In genomic region chr7:3303789-3304188, GRCm38 (mm10) we compare ENCODE assay signal across 8 mouse cellular contexts. TPM values are rescaled to one million over a fixed set of nuclear protein-coding genes. Genes with fewer than 3 reads are reported as not detected.
DNase-seq lines count a peak whose midpoint lies in the region; ATAC-seq lines count a peak whose summit lies in the region.
"Had no signal": no experiment of that assay in that cellular context is flagged by ENCODE, and none has a peak within 500 bp of the region (broad histone marks: within the 10 kb centered on the region; RNA-seq: fewer than 3 reads in every experiment).

No protein-coding gene starts in this region.

- H3K4me3 ChIP-seq in megakaryocyte, embryonic 14.5 days (replicated peaks): peak overlapping the region; percentile 91
- peak overlapping the region; percentile 38 for H3K4me3 ChIP-seq in forebrain, embryonic 11.5 days (ENCODE audit: low read depth, low read length)
- H3K4me3 ChIP-seq in limb, embryonic 11.5 days (ENCODE audit: low read depth, low read length): peak overlapping the region; percentile 7
- peak overlapping the region; percentile 25 for H3K4me3 ChIP-seq in stomach, embryonic 14.5 days (ENCODE audit: low read depth, low read length)

- WGBS in forebrain, embryonic 11.5 days: 4% methylated on average over 12 of the region's 12 CpGs
- 3% methylated on average over 12 of the region's 12 CpGs for WGBS in limb, embryonic 11.5 days
- WGBS in stomach, embryonic 14.5 days: 5% methylated on average over 12 of the region's 12 CpGs

- DNase-seq in forebrain, embryonic 11.5 days (ENCODE audit: low spot score): no peak
- DNase-seq in limb, embryonic 11.5 days (ENCODE audit: low spot score): peak; percentile 32
- no peak for DNase-seq in kidney, adult 8-10 months
- DNase-seq in urinary bladder, postnatal 4 days (ENCODE audit: low spot score in 2 of 2): no peak
- DNase-seq: kidney, adult 11 months had no signal

- H3K27me3 ChIP-seq in megakaryocyte, embryonic 14.5 days (replicated peaks): peaks cover 68% of the 10 kb centered on the region
- peaks cover 21% of the 10 kb centered on the region; the same call in 1 of the 2 replicates for H3K27me3 ChIP-seq in forebrain, embryonic 11.5 days (ENCODE audit: control insufficient read depth, insufficient read depth, low read length)
- peaks cover 41% of the 10 kb centered on the region for H3K27me3 ChIP-seq in limb, embryonic 11.5 days (ENCODE audit: control insufficient read depth, insufficient read depth, low read length)
- H3K27me3 ChIP-seq in stomach, embryonic 14.5 days (ENCODE audit: control insufficient read depth, insufficient read depth, low read length): 0 out of 2 replicates have a peak, but pooled peaks cover 4% of the 10 kb centered on the region

- H3K36me3 ChIP-seq in megakaryocyte, embryonic 14.5 days (replicated peaks; ENCODE audit: low read length): peaks cover 5% of the 10 kb centered on the region
- no peaks in the 10 kb centered on the region for H3K36me3 ChIP-seq in forebrain, embryonic 11.5 days (ENCODE audit: control insufficient read depth, insufficient read depth, low read length)
- H3K36me3 ChIP-seq in limb, embryonic 11.5 days (ENCODE audit: control insufficient read depth, insufficient read depth, low read length): no peaks in the 10 kb centered on the region
- peaks cover 11% of the 10 kb centered on the region; the same call in 1 of the 2 replicates for H3K36me3 ChIP-seq in stomach, embryonic 14.5 days (ENCODE audit: control insufficient read depth, insufficient read depth, low read length)

- no peaks in the 10 kb centered on the region for H3K9me3 ChIP-seq in megakaryocyte, embryonic 14.5 days
- H3K9me3 ChIP-seq in forebrain, embryonic 11.5 days (ENCODE audit: control insufficient read depth, low read length): no peaks in the 10 kb centered on the region
- H3K9me3 ChIP-seq in limb, embryonic 11.5 days (ENCODE audit: control insufficient read depth, low read length): no peaks in the 10 kb centered on the region; the same call in 1 of the 2 replicates
- H3K9me3 ChIP-seq in stomach, embryonic 14.5 days (ENCODE audit: control insufficient read depth, low read depth, low read length): no peaks in the 10 kb centered on the region

- H3K9ac ChIP-seq in forebrain, embryonic 11.5 days (ENCODE audit: low read length): peak overlapping the region; percentile 39
- no peak overlapping the region for H3K9ac ChIP-seq in limb, embryonic 11.5 days (ENCODE audit: low read length)
- no peak overlapping the region for H3K9ac ChIP-seq in stomach, embryonic 14.5 days (replicated peaks; ENCODE audit: low read depth, low read length)

- H3K4me1 ChIP-seq in megakaryocyte, embryonic 14.5 days: peaks cover 35% of the 10 kb centered on the region
- peaks cover 13% of the 10 kb centered on the region for H3K4me1 ChIP-seq in forebrain, embryonic 11.5 days (replicated peaks; ENCODE audit: control insufficient read depth, insufficient read depth, low read length)
- peaks cover 10% of the 10 kb centered on the region for H3K4me1 ChIP-seq in limb, embryonic 11.5 days (ENCODE audit: control insufficient read depth, insufficient read depth, low read length)
- H3K4me1 ChIP-seq in stomach, embryonic 14.5 days (ENCODE audit: control insufficient read depth, insufficient read depth, low read length): peaks cover 10% of the 10 kb centered on the region; the same call in 1 of the 2 replicates

- no peak for ATAC-seq in megakaryocyte, adult 5-6 weeks (ENCODE audit: poor library complexity, severe bottlenecking)
- peak; percentile 45 for ATAC-seq in forebrain, embryonic 11.5 days (replicated peaks; ENCODE audit: low FRiP score)
- 0 out of 2 replicates have a peak, but pooled peaks have one; percentile 13 for ATAC-seq in limb, embryonic 11.5 days (ENCODE audit: insufficient number of reproducible peaks, low FRiP score, low TSS enrichment, low read depth)
- no peak for ATAC-seq in stomach, embryonic 14.5 days (ENCODE audit: insufficient number of reproducible peaks, insufficient read depth, low FRiP score, low read depth)

- peak overlapping the region; percentile 87 for H3K4me2 ChIP-seq in forebrain, embryonic 11.5 days (ENCODE audit: low read depth, low read length, severe bottlenecking)
- peak overlapping the region; percentile 40 for H3K4me2 ChIP-seq in limb, embryonic 11.5 days (ENCODE audit: low read depth, severe bottlenecking)
- H3K4me2 ChIP-seq in stomach, embryonic 14.5 days (replicated peaks; ENCODE audit: low read depth, low read length): peak overlapping the region; percentile 59

- H3K27ac ChIP-seq in forebrain, embryonic 11.5 days (ENCODE audit: low read depth, low read length): no peak overlapping the region
- no peak overlapping the region for H3K27ac ChIP-seq in limb, embryonic 11.5 days (replicated peaks; ENCODE audit: low read depth, low read length)
- no peak overlapping the region for H3K27ac ChIP-seq in stomach, embryonic 14.5 days (ENCODE audit: low read length)

RNA-seq across cellular contexts. Expression of gene Prkcg, which starts 14.8 kb away (rescaled TPM):
- polyA plus RNA-seq in megakaryocyte, embryonic 14.5 days (2012; ENCODE audit: insufficient read depth, low replicate concordance): 0.23 TPM in 1 of 2 replicates, not detected in the other
- 1.3 and 1.6 TPM in 2 replicates for total RNA-seq in megakaryocyte, adult 5-6 weeks (2015)
- total RNA-seq in megakaryocyte, adult 5-6 weeks (2017): 0.81 and 0.92 TPM in 2 replicates
- 0.99 and 1.0 TPM in 2 replicates for polyA plus RNA-seq in forebrain, embryonic 11.5 days (2014; fragmentation: Nextera tagmentation; extraction: Ambion mirVana)
- 0.07 and 0.12 TPM in 2 replicates for polyA plus RNA-seq in limb, embryonic 11.5 days (2014; fragmentation: Nextera tagmentation; extraction: Ambion mirVana)
- 0.39 and 0.75 TPM in 2 replicates for polyA plus RNA-seq in stomach, embryonic 14.5 days (2014; fragmentation: Nextera tagmentation; extraction: Ambion mirVana)

RNA-seq across cellular contexts. Expression of gene Myadm, which starts 14.9 kb away (rescaled TPM):
- 1.5 and 8.9 TPM in 2 replicates for polyA plus RNA-seq in megakaryocyte, embryonic 14.5 days (2012; ENCODE audit: insufficient read depth, low replicate concordance)
- 246 and 261 TPM in 2 replicates for total RNA-seq in megakaryocyte, adult 5-6 weeks (2015)
- total RNA-seq in megakaryocyte, adult 5-6 weeks (2017): 75.7 and 78.5 TPM in 2 replicates
- polyA plus RNA-seq in forebrain, embryonic 11.5 days (2014; fragmentation: Nextera tagmentation; extraction: Ambion mirVana): 29.1 and 36.2 TPM in 2 replicates
- polyA plus RNA-seq in limb, embryonic 11.5 days (2014; fragmentation: Nextera tagmentation; extraction: Ambion mirVana): 37.7 and 40.2 TPM in 2 replicates
- polyA plus RNA-seq in stomach, embryonic 14.5 days (2014; fragmentation: Nextera tagmentation; extraction: Ambion mirVana): 204 and 212 TPM in 2 replicates

RNA-seq across cellular contexts. Expression of gene Cacng7, which starts 29.0 kb away (rescaled TPM):
- not detected in 2 replicates for polyA plus RNA-seq in megakaryocyte, embryonic 14.5 days (2012; ENCODE audit: insufficient read depth, low replicate concordance)
- total RNA-seq in megakaryocyte, adult 5-6 weeks (2015): not detected in 2 replicates
- total RNA-seq in megakaryocyte, adult 5-6 weeks (2017): not detected in 2 replicates
- 4.9 and 5.6 TPM in 2 replicates for polyA plus RNA-seq in forebrain, embryonic 11.5 days (2014; fragmentation: Nextera tagmentation; extraction: Ambion mirVana)
- 2.0 and 2.6 TPM in 2 replicates for polyA plus RNA-seq in limb, embryonic 11.5 days (2014; fragmentation: Nextera tagmentation; extraction: Ambion mirVana)
- 3.2 and 3.8 TPM in 2 replicates for polyA plus RNA-seq in stomach, embryonic 14.5 days (2014; fragmentation: Nextera tagmentation; extraction: Ambion mirVana)

RNA-seq across cellular contexts. Expression of gene Nlrp12, which starts 54.2 kb away (rescaled TPM):
- not detected in 2 replicates for polyA plus RNA-seq in megakaryocyte, embryonic 14.5 days (2012; ENCODE audit: insufficient read depth, low replicate concordance)
- 3.9 and 4.0 TPM in 2 replicates for total RNA-seq in megakaryocyte, adult 5-6 weeks (2015)
- 7.5 and 7.8 TPM in 2 replicates for total RNA-seq in megakaryocyte, adult 5-6 weeks (2017)
- not detected in 2 replicates for polyA plus RNA-seq in forebrain, embryonic 11.5 days (2014; fragmentation: Nextera tagmentation; extraction: Ambion mirVana)
- not detected in 2 replicates for polyA plus RNA-seq in limb, embryonic 11.5 days (2014; fragmentation: Nextera tagmentation; extraction: Ambion mirVana)
- polyA plus RNA-seq in stomach, embryonic 14.5 days (2014; fragmentation: Nextera tagmentation; extraction: Ambion mirVana): not detected in 2 replicates

Comparison
In these comparisons a context has a peak if more than half of its experiments do, and no peak if none do; other contexts are left out.
1. H3K4me3 ChIP-seq: peak in every context shown above with its lines; median percentile 91 in megakaryocyte, embryonic 14.5 days; 38 in forebrain, embryonic 11.5 days; 25 in stomach, embryonic 14.5 days; 7 in limb, embryonic 11.5 days.
2. ATAC-seq: peak in forebrain, embryonic 11.5 days (single experiment) and limb, embryonic 11.5 days (single experiment); none in megakaryocyte, adult 5-6 weeks (single experiment) and stomach, embryonic 14.5 days (single experiment).
3. Peak in every context shown above with its lines, with median percentiles within 50 percentile points of each other: H3K4me2 ChIP-seq.